Mouse (Mus musculus) embryonic facial prominence, embryonic 10.5 days (tissue): Measurements from ENCODE around the gene Celf2. TPM values are rescaled to one million over a fixed set of nuclear protein-coding genes. Genes with fewer than 3 reads are reported as not detected.

Experiments
- DNase-seq: peaks from one replicate; pipeline ENCODE4 v3.0.0-alpha.2; 2017; ENCODE audit warnings: low spot score
- H3K27ac ChIP-seq: fragments of 300-500 bp; sonication (generic); replicated peaks from 2 replicates; pipeline ENCODE4 v1.5.1; 2016; ENCODE audit warnings: mild to moderate bottlenecking
- H3K27me3 ChIP-seq: fragments of 300-500 bp; sonication (generic); replicated peaks from 2 replicates; pipeline ENCODE4 v1.6.1; 2016; ENCODE audit warnings: low read depth, mild to moderate bottlenecking; ENCODE audit not compliant: poor library complexity, severe bottlenecking
- H3K36me3 ChIP-seq: fragments of 300-500 bp; sonication (generic); replicated peaks from 2 replicates; pipeline ENCODE4 v1.6.1; 2016; ENCODE audit warnings: mild to moderate bottlenecking, moderate library complexity
- H3K4me1 ChIP-seq: fragments of 300-500 bp; sonication (generic); 2 replicates; pipeline ENCODE4 v1.6.1; 2016
- H3K4me3 ChIP-seq: fragments of 300-500 bp; sonication (generic); 2 replicates; pipeline ENCODE4 v1.5.1; 2016; ENCODE audit warnings: mild to moderate bottlenecking, moderate library complexity
- H3K9me3 ChIP-seq: fragments of 300-500 bp; sonication (generic); 2 replicates; pipeline ENCODE4 v1.6.1; 2016; ENCODE audit warnings: mild to moderate bottlenecking
- WGBS: fragments of 180-500 bp; shearing (Covaris S2); methylation state at CpG from one replicate; pipeline ENCODE4 v1.1.7; 2016; 5-methylcytosine and 5-hydroxymethylcytosine counted together
- polyA plus RNA-seq: library from polyadenylated mRNA; unstranded; fragments of >200 nt; fragmentation: Nextera tagmentation; extraction: Ambion mirVana; gene quantifications from 2 replicates; pipeline ENCODE4 v1.2.1, GENCODE M21; 2016

Celf2 gene
- polyA plus RNA-seq, 1 experiment from 2014 or later, result 27.7 TPM

DNA sequence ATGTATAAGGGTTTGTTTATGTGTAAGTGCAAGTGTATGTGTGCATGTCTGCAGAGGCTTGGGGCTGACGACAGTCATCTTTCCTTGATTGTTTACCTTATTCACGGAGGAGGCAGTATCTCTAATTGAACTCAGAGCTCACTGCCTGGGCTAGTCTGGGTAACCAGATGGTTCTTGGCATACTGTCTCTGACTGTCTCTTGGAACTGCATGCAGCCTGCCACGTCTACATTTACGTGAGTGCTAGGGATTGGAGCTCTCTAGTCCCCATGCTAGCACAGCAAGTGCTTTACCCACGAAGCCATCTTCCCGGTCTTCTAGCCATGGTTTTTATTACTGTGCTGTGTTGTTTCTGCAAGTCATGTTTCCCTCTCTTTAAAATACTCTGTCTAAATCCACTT, 855.6 kb downstream of the Celf2 start:
- Histone ChIP-seq H3K36me3 (no peaks in the 10 kb centered on the region), H3K9me3 (no peaks in the 10 kb centered on the region), H3K27ac (no peak overlapping the region), H3K4me1 (no peaks in the 10 kb centered on the region), H3K27me3 (no peaks in the 10 kb centered on the region), H3K4me3 (no peak overlapping the region)
- WGBS, result 71% methylated on average over 6 of the region's 6 CpGs
- DNase-seq, result no peak

DNA sequence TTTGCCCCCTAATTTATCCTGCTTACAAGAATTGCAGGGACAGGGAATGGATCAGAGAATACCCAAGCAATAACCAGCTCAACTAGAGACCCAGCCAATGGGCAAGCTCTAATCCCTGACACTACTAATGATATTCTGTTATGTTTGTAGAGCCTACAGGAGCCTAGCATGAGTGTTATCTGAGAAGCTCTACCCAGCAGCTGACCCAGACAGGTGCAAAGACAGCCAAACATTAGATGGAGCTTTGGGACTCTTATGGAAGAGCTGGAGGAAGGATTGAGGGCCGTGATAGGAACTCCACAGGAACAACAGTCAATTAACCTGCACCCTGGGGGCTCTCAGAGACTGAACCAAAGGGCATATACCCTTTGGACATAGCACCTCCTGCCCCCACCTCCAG, 857.7 kb downstream of the Celf2 start:
- Histone ChIP-seq H3K27ac (no peak overlapping the region), H3K4me1 (no peaks in the 10 kb centered on the region), H3K9me3 (no peaks in the 10 kb centered on the region), H3K4me3 (no peak overlapping the region), H3K27me3 (no peaks in the 10 kb centered on the region), H3K36me3 (no peaks in the 10 kb centered on the region)
- WGBS, result 60% methylated on average over 1 of the region's 1 CpGs
- DNase-seq, result no peak

DNA sequence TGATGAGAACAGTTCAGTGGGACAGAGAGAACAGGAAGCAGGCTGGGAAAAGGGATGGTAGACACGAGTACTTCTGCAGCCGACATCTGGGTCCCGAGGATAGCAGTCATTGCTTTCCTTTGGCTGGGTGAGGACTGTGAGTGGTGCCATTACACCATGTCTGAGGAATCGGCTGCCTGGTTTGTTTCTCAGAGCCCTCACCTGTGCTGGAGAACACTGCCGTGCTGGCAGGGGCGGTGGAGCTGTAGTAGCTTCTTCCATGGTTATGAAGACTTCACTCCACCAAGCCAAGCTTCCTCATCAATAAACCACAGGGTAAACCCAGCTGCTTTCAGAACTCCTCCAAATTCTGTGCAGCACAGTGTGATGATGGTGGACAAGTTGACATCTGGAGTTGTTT, 860.5 kb downstream of the Celf2 start:
- H3K27me3 ChIP-seq, result no peaks in the 10 kb centered on the region
- no peaks in the 10 kb centered on the region for H3K36me3 ChIP-seq
- H3K27ac ChIP-seq, result no peak overlapping the region
- no peak for DNase-seq
- no peaks in the 10 kb centered on the region for H3K4me1 ChIP-seq
- WGBS, result 87% methylated on average over 6 of the region's 6 CpGs
- no peak overlapping the region for H3K4me3 ChIP-seq
- no peaks in the 10 kb centered on the region for H3K9me3 ChIP-seq

DNA sequence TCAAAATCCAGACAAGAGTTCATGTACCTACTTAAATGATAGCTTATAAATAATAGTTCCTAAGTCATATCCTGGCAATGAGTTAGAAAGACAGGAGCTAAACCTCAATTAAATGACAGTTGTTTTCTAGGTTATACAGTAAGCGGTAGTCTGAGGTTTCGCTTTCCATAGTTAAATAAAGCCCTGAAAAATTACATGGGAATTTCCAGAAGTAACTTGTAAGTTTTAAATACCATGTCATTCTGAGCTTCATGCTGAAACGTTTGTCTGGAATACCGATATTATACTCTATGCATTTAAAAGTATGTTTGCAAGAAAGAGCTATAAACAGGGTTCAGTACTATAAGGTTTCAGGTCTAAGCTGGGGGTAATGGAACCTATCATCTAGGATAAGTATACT, 862.3 kb downstream of the Celf2 start:
- Histone ChIP-seq H3K36me3 (no peaks in the 10 kb centered on the region), H3K4me1 (no peaks in the 10 kb centered on the region), H3K4me3 (no peak overlapping the region), H3K27me3 (no peaks in the 10 kb centered on the region), H3K27ac (no peak overlapping the region), H3K9me3 (no peaks in the 10 kb centered on the region)
- 92% methylated on average over 4 of the region's 4 CpGs for WGBS
- DNase-seq, result no peak

DNA sequence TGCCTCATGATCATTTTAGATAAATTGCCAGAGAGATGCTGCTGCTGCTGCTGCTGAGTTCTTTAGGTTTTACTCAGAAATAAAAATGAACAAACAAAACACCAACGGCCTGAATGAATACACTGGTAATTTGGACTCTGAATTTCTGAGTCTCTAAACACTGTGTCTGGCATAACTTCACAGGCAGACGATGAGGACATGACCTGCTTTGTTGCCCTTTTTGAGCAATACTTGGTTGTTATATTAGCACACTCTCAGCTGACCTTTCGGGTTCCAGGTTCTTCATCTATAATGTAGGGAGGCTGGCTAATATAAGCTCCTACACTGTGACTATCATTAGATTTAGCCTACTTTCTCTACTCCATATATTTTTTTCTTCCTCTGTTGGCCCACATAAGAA, 863.0 kb downstream of the Celf2 start:
- no peak overlapping the region for H3K27ac ChIP-seq
- no peak for DNase-seq
- H3K9me3 ChIP-seq, result no peaks in the 10 kb centered on the region
- no peaks in the 10 kb centered on the region for H3K4me1 ChIP-seq
- WGBS, result 86% methylated on average over 3 of the region's 3 CpGs
- no peaks in the 10 kb centered on the region for H3K36me3 ChIP-seq
- H3K27me3 ChIP-seq, result no peaks in the 10 kb centered on the region
- H3K4me3 ChIP-seq, result no peak overlapping the region

DNA sequence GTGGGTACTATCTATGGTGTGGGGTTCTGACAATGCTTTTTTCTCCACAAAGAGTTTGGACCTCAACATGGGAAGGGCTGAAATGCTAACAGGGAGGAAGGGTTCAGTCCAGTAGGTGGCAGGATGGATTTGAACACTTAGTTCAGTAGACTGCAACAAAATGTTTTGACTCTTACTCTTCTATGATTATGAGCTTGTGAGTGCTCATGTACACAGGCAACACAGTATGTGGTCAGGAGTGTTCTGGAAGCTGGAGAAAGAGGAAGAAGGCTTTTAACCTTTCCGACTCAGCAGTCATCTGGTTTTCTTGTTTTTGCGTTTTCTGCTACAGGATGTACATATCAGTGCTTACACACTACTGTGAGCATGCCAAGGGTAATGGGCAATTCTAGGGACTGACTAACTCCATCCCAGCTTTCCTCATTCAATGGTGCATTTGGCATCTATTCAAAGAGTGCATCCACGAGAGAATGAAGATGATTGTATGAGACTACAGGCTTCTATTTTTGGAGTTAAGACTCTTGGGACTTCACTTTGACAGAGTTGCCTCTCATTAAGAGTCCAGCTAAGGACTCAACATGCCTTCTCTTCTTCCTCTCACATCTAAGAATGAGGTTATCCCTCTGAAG, 867.0 kb downstream of the Celf2 start:
- WGBS, result 77% methylated on average over 3 of the region's 3 CpGs
- H3K27ac ChIP-seq, result no peak overlapping the region

DNA sequence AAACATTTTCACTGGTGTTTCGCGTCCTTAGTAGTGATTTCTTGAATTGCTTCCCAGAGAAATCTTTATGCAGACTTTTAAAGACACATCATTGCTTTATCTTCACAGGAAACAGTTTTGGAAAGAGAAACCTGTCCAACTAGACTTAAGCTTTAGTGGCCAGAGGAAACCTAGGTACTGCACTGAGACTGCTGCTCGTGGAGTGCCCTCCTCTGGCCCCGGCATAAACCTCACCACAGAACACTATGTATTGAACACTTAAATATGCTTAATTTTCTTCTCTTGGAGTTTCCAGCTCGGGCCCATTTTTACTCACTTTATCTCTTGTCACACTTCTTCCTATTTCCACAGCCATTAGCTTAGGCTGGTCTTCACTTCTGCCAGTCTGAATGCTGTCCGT, 870.0 kb downstream of the Celf2 start:
- DNase-seq, result no peak
- Histone ChIP-seq H3K4me3 (no peak overlapping the region), H3K27me3 (no peaks in the 10 kb centered on the region), H3K36me3 (no peaks in the 10 kb centered on the region), H3K27ac (no peak overlapping the region), H3K9me3 (no peaks in the 10 kb centered on the region), H3K4me1 (no peaks in the 10 kb centered on the region)
- 88% methylated on average over 6 of the region's 6 CpGs for WGBS

More for the DNA sequence above, 867.0 kb downstream of the Celf2 start:
- H3K4me1 ChIP-seq, result no peaks in the 10 kb centered on the region
- H3K4me3 ChIP-seq, result no peak overlapping the region
- H3K9me3 ChIP-seq, result no peaks in the 10 kb centered on the region
- H3K36me3 ChIP-seq, result no peaks in the 10 kb centered on the region
- no peak for DNase-seq
- no peaks in the 10 kb centered on the region for H3K27me3 ChIP-seq

DNA sequence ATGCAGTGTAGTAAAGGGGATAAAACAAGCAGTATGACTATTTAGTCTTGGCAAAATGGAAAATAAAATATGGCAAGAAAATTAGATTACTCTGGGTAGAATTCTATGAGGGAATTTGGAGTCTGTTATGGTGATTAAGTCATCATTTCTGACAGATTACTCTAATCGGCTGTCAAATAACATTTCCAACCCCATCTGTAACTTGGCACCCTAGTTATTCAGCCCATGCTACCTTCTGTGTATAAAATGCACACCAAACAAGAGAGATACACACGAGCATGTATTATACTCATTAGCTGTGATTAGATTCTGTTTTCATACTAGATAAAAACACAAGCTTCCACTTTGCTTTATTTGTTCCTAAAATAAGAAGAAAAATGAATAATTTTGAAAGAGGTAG, 872.2 kb downstream of the Celf2 start:
- no peak for DNase-seq
- Histone ChIP-seq H3K4me3 (no peak overlapping the region), H3K36me3 (no peaks in the 10 kb centered on the region), H3K4me1 (no peaks in the 10 kb centered on the region), H3K27me3 (no peaks in the 10 kb centered on the region), H3K9me3 (no peaks in the 10 kb centered on the region), H3K27ac (no peak overlapping the region)
- WGBS, result 82% methylated on average over 2 of the region's 2 CpGs

DNA sequence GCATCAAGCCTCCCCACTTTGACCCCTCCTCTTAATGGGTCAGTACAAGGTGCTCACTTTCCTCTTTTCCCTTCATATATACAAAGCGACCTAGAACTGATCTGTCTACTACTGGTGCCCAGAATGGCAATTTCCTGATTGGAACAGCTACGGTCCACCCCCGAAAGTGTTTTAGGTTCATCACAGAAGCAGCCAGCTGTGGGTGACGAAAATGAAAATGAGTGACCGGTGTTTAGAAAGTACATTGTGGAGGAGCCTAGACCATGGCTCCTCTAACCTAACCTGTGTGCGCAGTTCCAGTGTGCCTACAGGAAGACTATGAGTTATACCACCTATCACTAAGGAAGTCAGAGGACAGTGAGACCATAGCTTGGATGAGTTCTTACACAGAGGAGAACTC, 874.5 kb downstream of the Celf2 start:
- Histone ChIP-seq H3K4me3 (no peak overlapping the region), H3K27me3 (no peaks in the 10 kb centered on the region), H3K36me3 (no peaks in the 10 kb centered on the region), H3K9me3 (no peaks in the 10 kb centered on the region), H3K4me1 (no peaks in the 10 kb centered on the region), H3K27ac (no peak overlapping the region)
- WGBS, result 95% methylated on average over 6 of the region's 6 CpGs
- no peak for DNase-seq

DNA sequence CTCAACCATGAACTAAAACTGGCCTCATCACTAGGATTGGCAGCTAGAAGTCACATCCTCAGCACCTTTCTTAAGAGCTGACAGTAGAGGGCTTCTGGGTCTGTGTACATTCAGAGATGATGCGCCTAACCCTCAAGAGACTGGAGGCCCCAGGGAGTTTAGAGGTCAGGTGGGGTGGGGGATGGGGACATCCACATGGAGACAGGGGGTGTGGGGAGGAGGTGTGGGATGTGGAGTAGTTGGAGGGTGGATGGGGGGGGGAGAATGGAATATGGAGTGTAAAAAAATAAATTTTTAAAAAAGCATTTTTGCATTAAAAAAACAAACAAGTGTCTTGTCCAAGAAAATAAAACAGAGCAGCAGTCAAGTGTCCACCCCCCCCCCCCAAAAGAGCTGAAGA, 876.2 kb downstream of the Celf2 start:
- H3K9me3 ChIP-seq, result no peaks in the 10 kb centered on the region
- H3K4me3 ChIP-seq, result no peak overlapping the region
- no peaks in the 10 kb centered on the region for H3K27me3 ChIP-seq
- DNase-seq, result no peak
- no peaks in the 10 kb centered on the region for H3K4me1 ChIP-seq
- H3K27ac ChIP-seq, result no peak overlapping the region
- no peaks in the 10 kb centered on the region for H3K36me3 ChIP-seq
- 88% methylated on average over 1 of the region's 1 CpGs for WGBS

DNA sequence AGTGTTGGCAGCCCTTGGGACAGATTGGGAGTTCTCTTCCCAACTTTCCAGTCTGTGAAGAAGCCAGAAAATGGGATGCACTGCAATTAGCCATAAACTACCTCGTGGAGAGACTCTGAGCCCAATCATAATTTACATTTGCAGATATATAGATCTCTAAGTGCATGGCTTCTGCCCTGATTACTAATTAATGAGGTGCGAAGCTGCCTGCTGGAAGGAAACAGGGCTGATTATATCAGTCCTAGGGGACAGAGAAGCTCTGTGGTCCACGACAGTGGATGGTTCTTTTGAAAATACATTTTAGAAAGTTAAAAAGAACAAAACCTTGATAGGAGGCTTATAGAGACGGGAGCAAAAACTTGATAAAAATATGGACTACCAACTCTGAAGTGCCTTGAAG, 885.6 kb downstream of the Celf2 start:
- Histone ChIP-seq H3K27ac (no peak overlapping the region), H3K9me3 (no peaks in the 10 kb centered on the region), H3K27me3 (no peaks in the 10 kb centered on the region), H3K4me1 (no peaks in the 10 kb centered on the region; the same call in 1 of the 2 replicates), H3K36me3 (no peaks in the 10 kb centered on the region), H3K4me3 (no peak overlapping the region)
- DNase-seq, result no peak
- 76% methylated on average over 4 of the region's 4 CpGs for WGBS

DNA sequence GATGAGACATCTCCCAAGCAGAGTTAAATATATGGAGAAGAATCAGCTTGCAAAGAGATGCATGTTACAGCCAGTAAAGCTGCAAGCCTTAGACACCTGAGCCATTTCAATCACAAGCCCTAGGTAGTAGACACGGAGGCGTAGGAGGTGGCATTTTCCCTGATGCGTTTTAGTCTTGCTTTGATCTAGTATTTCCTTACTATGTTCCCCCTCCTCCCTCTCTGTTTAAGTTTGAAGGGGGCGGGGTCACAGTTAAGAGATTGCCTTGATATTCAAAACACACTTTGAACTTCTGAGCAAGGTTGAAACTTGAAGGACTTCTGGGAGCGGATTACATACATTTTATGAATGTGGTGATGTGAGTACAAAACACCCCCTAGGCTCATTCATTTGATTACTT, 887.3 kb downstream of the Celf2 start:
- no peaks in the 10 kb centered on the region for H3K9me3 ChIP-seq
- WGBS, result 80% methylated on average over 5 of the region's 5 CpGs
- H3K4me1 ChIP-seq, result no peaks in the 10 kb centered on the region; the same call in 1 of the 2 replicates
- no peaks in the 10 kb centered on the region for H3K36me3 ChIP-seq
- no peak for DNase-seq
- no peaks in the 10 kb centered on the region for H3K27me3 ChIP-seq
- H3K4me3 ChIP-seq, result no peak overlapping the region
- no peak overlapping the region for H3K27ac ChIP-seq

DNA sequence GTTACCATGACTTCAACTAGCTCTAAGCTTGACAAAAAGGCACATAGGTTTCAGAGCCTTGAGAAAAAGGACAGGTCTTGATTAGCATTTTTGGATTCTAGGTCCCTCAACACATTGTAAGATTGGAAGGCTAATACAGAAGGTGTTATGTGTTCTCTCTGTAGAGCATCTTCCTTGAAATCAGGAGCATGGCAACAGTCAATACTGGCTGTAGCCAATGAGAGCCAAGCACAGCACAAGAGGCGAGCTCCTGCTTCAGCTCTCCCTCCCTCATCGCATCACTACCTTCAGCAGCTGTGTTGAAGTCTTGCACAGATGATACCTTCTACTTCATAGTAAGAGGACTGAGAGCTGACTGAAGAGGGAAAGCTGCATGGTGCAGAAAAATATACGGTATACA, 890.5 kb downstream of the Celf2 start:
- DNase-seq, result no peak
- 85% methylated on average over 3 of the region's 3 CpGs for WGBS
- no peak overlapping the region for H3K4me3 ChIP-seq
- no peaks in the 10 kb centered on the region for H3K27me3 ChIP-seq
- no peaks in the 10 kb centered on the region; the same call in 1 of the 2 replicates for H3K4me1 ChIP-seq
- no peak overlapping the region for H3K27ac ChIP-seq
- no peaks in the 10 kb centered on the region; the same call in 1 of the 2 replicates for H3K36me3 ChIP-seq
- H3K9me3 ChIP-seq, result no peaks in the 10 kb centered on the region
